Mouse (Mus musculus): ENCODE results near the gene Ptma. TPM values are rescaled to one million over a fixed set of nuclear protein-coding genes. Genes with fewer than 3 reads are reported as not detected.

Gene Ptma
- polyA plus RNA-seq, 1 experiment: 1,625 TPM

DNA sequence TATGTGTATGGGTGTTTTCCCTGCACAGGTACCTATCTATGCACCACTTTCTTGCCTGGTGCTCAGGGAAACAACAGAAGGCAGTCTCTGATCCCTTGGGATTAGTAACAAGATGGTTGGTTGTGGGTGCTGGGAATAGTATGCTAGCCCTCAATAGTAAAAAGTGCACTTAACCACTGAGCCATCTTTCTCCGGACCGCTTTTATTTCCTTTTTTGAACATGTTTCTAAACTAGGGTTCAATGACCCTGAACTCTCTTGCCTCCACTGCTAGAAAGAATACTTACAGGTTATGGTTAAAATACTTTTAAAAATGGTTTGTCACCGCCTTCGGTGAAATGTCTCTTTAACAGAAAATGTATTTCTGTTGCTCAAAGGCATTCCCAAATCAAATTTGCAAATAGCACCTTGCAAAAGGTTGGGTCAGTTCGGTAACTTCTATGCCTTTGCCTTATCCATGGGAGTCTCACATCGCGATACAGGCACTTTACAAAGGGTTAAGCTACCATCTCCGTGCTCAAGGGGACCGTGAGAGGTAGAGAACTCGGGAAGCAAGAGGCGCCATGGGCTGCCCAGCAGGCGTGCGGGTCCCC is 39.7 kb upstream of the Ptma start:
- peak overlapping the region; percentile 63 for H3K4me3 ChIP-seq (ENCODE audit: insufficient read depth, low read length)
- peak overlapping the region; percentile 97 for H3K27ac ChIP-seq (ENCODE audit: insufficient read depth, low read length)
- no peak for TF ChIP-seq CTCF (IDR thresholded peaks at IDR 0.05; ENCODE audit: borderline replicate concordance, insufficient read depth, low read length)
- TF ChIP-seq POLR2A (IDR thresholded peaks at IDR 0.05; ENCODE audit: low read depth, low read length): peak; percentile 51; the same call in 1 of the 2 replicates
- no peaks in the 10 kb centered on the region for H3K4me1 ChIP-seq (ENCODE audit: control insufficient read depth, insufficient read depth, low read length)

DNA sequence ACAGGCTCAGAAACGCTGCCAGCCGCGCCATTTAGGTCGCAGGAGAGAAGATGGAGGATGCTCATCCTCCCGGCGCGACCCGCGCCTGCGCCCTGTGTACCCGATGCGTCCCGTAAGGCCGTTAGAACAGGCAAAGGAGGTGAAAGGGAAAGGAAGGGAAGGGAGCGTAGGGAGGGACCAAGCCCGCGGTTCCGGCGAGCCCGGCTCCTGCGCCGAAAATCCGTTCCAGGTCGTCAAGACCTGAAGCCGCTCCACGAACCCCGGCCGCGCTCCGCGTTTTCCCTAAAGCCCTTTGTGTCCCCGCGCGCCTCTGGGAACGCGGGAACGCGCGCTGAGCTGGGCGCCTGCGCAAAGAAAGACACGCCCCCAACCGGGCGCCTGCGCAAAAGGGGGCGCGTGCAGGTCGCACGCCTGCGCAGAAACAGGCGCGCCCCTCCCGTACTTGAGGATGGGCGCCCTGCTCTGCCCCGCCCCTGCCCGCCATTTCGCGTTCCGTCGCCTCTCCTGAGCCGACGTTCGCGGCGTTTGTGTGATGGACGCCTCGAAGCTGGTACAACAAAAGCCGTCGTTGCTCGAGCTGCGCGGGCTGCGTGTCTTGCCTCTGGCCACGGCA is 39.1 kb upstream of the Ptma start:
- Histone ChIP-seq H3K4me1 (ENCODE audit: control insufficient read depth, insufficient read depth, low read length) (no peaks in the 10 kb centered on the region), H3K4me3 (ENCODE audit: insufficient read depth, low read length) (peak overlapping the region; percentile 66), H3K27ac (ENCODE audit: insufficient read depth, low read length) (peak overlapping the region; percentile 97)
- TF ChIP-seq CTCF (IDR thresholded peaks at IDR 0.05; ENCODE audit: borderline replicate concordance, insufficient read depth, low read length): no peak
- TF ChIP-seq POLR2A (IDR thresholded peaks at IDR 0.05; ENCODE audit: low read depth, low read length): peak; percentile 99

DNA sequence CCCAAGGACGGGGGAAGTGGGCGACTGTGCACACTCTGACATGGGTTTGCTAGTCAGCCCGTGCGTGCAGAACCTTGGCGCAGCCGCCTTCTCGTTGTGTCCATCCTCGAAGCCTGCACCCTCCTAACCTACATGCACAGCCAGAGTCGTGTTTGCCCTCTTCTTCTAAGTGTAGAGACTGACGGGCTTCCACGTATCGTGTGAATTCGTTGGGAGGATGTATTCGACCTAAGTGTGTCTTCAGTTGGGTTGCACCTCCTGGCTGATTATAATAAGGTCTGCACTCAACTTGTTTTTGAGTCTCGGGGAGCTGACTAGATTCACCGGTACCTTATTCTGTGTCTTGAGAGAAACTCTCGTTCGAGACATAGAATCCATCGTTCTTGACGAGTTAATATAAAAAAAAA is 38.6 kb upstream of the Ptma start:
- TF ChIP-seq POLR2A (IDR thresholded peaks at IDR 0.05; ENCODE audit: low read depth, low read length) (0 out of 2 replicates have a peak, but pooled peaks have one; percentile 47), CTCF (IDR thresholded peaks at IDR 0.05; ENCODE audit: borderline replicate concordance, insufficient read depth, low read length) (no peak)
- H3K27ac ChIP-seq (ENCODE audit: insufficient read depth, low read length): peak overlapping the region; percentile 67
- no peaks in the 10 kb centered on the region for H3K4me1 ChIP-seq (ENCODE audit: control insufficient read depth, insufficient read depth, low read length)
- H3K4me3 ChIP-seq (ENCODE audit: insufficient read depth, low read length): peak overlapping the region; percentile 66

DNA sequence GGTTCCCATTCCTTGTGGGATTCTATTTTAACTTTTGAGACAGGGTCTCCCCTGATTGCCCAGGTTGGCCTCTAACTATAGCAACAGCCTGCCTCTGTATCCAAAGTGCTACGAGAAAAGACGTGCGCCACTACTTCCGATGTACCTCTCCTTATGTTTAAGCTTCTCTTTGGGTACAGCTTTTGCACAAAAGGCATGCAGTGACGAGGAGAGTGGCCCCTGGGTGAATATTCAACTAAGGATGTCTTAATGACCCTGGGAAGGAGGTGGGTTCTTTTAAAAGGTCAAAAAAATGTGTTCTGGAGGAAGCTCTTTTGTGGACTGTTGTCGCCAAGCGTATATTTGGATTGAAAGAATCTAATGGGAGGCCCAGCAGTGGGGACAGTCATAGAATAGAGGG is 38.2 kb upstream of the Ptma start:
- peak overlapping the region; percentile 66 for H3K4me3 ChIP-seq (ENCODE audit: insufficient read depth, low read length)
- TF ChIP-seq POLR2A (IDR thresholded peaks at IDR 0.05; ENCODE audit: low read depth, low read length) (no peak; the same call in 1 of the 2 replicates), CTCF (IDR thresholded peaks at IDR 0.05; ENCODE audit: borderline replicate concordance, insufficient read depth, low read length) (no peak)
- H3K4me1 ChIP-seq (ENCODE audit: control insufficient read depth, insufficient read depth, low read length): no peaks in the 10 kb centered on the region
- no peak overlapping the region; the same call in 1 of the 2 replicates for H3K27ac ChIP-seq (ENCODE audit: insufficient read depth, low read length)

DNA sequence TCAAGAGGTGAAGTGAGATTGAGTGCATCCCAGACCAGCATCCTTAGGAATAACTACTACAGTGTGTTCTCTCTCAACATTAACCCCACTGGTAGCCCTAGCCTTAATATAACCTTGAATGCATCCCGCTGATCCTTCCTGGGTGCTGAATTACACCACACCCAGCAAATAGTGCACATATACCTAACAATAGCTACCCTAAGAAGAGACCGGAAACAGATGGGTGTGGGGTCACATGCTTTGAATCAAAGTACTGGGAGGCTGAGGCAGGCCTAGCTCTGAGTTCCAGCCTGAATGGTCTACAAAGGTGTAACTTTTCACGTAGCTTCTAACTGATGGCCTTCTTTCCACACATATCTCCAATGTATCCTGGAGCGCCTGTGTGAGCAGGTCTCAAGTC is 37.8 kb upstream of the Ptma start:
- Histone ChIP-seq H3K4me1 (ENCODE audit: control insufficient read depth, insufficient read depth, low read length) (no peaks in the 10 kb centered on the region), H3K27ac (ENCODE audit: insufficient read depth, low read length) (no peak overlapping the region), H3K4me3 (ENCODE audit: insufficient read depth, low read length) (peak overlapping the region; percentile 66)
- no peak for TF ChIP-seq CTCF (IDR thresholded peaks at IDR 0.05; ENCODE audit: borderline replicate concordance, insufficient read depth, low read length)
- TF ChIP-seq POLR2A (IDR thresholded peaks at IDR 0.05; ENCODE audit: low read depth, low read length): peak; percentile 36

DNA sequence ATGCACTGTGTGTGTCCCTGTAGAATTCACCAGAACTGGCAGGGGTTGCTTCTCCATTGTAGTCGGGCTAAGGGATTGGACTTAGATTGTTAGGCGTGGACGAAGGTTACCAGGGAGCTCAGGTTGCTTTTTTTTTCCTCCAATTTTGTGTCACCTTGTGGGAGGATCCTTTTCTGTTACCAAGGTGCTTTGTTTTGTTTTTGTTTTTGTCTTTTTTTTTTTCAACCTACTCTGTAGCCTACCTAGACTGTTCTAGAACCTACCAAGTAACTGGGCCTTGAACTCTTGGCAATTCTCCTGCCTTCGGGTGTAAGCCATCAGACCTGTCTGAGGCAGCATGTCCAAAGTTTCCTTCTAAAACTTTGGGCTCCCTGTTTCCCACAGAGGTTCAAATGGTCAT is 36.6 kb upstream of the Ptma start:
- TF ChIP-seq CTCF (IDR thresholded peaks at IDR 0.05; ENCODE audit: borderline replicate concordance, insufficient read depth, low read length): no peak
- TF ChIP-seq POLR2A (IDR thresholded peaks at IDR 0.05; ENCODE audit: low read depth, low read length): no peak
- H3K4me3 ChIP-seq (ENCODE audit: insufficient read depth, low read length): no peak overlapping the region
- no peaks in the 10 kb centered on the region for H3K4me1 ChIP-seq (ENCODE audit: control insufficient read depth, insufficient read depth, low read length)
- no peak overlapping the region for H3K27ac ChIP-seq (ENCODE audit: insufficient read depth, low read length)

DNA sequence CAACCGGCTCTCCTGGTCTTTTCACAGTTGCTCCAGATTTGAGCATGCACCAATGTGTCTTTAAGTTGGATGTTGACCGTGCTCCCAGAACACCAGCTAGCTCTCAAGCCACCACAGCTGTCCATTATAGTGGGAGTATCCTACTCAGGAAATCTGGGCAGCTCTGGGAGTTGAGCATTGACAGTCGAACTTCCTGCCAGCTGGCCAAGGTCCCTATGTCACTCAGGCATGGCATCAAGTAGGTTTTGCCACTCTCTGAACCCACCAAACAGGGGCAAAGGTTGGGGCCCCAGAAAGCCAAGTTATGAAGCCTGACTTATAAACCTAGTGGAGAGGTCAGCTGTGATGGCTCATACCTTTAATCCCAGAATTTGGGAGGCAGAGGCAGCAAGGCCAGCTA is 35.8 kb upstream of the Ptma start:
- Histone ChIP-seq H3K27ac (ENCODE audit: insufficient read depth, low read length) (no peak overlapping the region), H3K4me1 (ENCODE audit: control insufficient read depth, insufficient read depth, low read length) (no peaks in the 10 kb centered on the region), H3K4me3 (ENCODE audit: insufficient read depth, low read length) (no peak overlapping the region)
- no peak for TF ChIP-seq POLR2A (IDR thresholded peaks at IDR 0.05; ENCODE audit: low read depth, low read length)
- no peak for TF ChIP-seq CTCF (IDR thresholded peaks at IDR 0.05; ENCODE audit: borderline replicate concordance, insufficient read depth, low read length)

DNA sequence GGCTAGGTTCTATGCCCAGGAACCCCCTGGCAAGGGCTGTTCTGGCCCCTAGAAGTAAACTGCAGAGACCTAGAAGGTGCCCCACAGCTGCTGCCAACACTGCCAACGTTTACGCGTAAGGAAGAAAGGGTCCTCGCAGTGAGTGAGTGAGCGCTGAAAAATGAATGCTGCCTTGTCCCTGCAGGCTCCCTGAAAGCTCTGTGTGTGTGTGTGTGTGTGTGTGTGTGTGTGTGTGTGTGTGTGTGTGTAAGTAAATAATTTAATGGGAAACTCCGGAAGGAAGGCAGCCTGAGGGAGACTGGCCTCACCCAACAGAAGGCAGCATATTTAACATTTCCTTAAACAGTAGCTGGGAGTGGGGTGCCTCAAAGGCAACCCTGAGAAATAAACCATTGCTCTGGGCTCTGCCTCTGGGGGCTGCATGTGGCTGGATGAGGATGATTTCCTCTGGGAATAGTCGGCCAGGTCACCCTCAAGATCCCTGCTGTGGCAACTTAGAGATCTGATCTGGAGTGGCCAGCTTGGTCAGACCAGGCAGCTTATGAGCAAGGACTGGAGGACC is 34.9 kb upstream of the Ptma start:
- TF ChIP-seq POLR2A (IDR thresholded peaks at IDR 0.05; ENCODE audit: low read depth, low read length) (no peak), CTCF (IDR thresholded peaks at IDR 0.05; ENCODE audit: borderline replicate concordance, insufficient read depth, low read length) (no peak)
- H3K27ac ChIP-seq (ENCODE audit: insufficient read depth, low read length): no peak overlapping the region
- H3K4me3 ChIP-seq (ENCODE audit: insufficient read depth, low read length): no peak overlapping the region
- H3K4me1 ChIP-seq (ENCODE audit: control insufficient read depth, insufficient read depth, low read length): no peaks in the 10 kb centered on the region

DNA sequence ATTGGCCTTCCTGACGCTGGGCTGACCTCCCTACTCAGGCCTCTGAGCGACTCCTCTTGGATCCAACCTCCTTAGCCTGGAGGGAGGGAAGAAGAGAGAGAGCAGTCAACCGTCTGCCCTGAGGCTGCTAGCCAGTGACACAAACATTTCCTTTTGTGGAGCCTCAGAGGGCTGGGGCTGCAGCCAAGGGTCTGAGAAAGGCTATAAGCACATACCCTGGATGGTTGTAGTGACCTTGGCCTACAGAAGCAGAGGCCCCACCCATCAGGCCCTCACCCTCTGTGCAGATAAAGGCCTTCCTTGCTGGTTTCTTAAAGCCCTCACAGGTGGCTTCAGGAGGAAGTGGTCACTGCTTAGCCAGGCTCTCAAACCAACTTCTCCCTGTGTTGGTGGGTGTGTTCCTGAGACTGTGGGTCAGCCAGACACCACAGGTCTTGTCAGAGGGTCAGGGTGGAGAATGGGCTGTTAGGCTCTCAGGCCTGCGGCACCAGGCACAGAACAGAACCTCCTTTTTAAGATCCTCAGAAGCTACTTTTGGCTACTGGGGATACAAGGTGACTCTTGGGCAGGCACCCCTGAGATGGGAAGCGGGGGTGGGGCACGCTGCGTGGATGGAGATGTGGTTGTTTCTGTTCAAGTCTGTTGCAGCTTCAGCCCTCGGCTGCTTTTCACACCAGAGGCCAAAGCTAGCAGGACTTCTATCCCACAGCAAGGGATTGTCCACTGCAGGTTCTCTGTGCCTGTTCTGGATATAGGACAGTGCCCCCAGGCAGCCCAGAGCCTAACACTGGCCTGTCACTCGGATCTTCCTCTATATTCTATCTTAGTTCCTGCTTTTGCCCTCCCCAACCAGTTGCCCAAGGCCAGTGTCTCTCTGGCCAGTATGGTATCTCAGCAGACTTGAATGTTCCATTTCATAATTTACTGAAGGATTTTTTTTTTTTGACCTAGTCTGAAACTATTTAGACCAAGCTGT is 34.1 kb upstream of the Ptma start:
- Histone ChIP-seq H3K4me3 (ENCODE audit: insufficient read depth, low read length) (no peak overlapping the region), H3K27ac (ENCODE audit: insufficient read depth, low read length) (no peak overlapping the region), H3K4me1 (ENCODE audit: control insufficient read depth, insufficient read depth, low read length) (no peaks in the 10 kb centered on the region)
- TF ChIP-seq CTCF (IDR thresholded peaks at IDR 0.05; ENCODE audit: borderline replicate concordance, insufficient read depth, low read length) (no peak), POLR2A (IDR thresholded peaks at IDR 0.05; ENCODE audit: low read depth, low read length) (no peak)
